Mouse (Mus musculus): ENCODE results near the gene Pax2.

Pax2 gene

DNA sequence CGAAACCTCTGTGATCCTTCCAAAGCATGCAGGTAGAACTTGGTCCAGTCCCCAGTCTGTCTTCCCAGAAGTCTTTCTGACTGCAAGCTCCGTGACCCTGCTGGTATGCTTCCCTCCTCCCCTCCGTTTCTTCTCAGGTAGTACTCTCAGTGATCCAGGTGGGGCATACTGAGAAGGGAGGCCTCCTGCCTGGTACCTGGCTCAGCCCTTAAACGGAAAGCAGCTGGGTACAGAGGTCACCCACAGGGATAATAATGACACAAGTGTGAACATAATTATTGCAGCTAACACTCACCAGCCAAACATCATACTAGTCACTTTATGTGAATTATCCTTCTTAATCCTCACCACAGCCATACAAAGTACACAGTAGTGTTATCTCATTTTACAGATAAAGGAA lies 28.5 kb downstream of the Pax2 start:
- DNase-seq (ENCODE audit: low read depth): no peak

DNA sequence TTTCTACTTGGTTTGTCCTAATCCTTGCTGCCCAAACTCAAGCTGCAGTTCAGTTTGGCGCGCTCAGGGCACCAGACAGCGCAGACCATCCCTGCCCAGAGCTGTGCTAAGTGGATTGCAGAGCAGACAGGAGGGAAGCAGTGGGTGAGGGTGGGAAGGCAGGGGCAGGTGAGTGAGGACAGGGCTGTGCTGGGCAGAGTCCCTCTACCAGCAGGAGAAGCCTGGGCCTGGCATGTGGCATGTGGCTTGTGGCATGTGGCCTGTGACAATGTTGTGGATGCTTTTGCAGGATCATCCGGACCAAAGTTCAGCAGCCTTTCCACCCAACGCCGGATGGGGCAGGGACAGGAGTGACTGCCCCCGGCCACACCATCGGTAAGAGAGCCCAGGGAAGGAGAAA lies 32.6 kb downstream of the Pax2 start:
- no peak for DNase-seq (ENCODE audit: low read depth)

DNA sequence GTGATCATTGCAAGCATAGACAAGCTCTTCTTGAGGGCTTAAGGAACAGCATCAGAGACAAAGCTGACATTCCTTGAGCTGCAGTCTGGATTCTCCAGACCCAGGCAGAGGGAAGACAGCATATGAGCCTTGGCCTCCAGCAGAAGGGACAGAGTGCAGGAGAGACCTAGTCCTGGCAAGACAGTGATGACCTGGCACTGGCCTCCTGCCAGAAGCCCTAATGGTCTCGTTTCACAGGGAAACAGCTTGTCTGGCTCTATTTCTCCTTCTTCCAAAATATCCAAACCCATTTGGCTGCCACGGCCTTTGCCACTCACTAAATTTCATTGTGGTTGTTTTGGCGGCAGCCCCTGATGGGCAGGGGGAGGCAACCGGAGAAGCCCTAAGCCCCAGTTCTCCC lies 36.1 kb downstream of the Pax2 start:
- DNase-seq (ENCODE audit: low read depth): no peak

DNA sequence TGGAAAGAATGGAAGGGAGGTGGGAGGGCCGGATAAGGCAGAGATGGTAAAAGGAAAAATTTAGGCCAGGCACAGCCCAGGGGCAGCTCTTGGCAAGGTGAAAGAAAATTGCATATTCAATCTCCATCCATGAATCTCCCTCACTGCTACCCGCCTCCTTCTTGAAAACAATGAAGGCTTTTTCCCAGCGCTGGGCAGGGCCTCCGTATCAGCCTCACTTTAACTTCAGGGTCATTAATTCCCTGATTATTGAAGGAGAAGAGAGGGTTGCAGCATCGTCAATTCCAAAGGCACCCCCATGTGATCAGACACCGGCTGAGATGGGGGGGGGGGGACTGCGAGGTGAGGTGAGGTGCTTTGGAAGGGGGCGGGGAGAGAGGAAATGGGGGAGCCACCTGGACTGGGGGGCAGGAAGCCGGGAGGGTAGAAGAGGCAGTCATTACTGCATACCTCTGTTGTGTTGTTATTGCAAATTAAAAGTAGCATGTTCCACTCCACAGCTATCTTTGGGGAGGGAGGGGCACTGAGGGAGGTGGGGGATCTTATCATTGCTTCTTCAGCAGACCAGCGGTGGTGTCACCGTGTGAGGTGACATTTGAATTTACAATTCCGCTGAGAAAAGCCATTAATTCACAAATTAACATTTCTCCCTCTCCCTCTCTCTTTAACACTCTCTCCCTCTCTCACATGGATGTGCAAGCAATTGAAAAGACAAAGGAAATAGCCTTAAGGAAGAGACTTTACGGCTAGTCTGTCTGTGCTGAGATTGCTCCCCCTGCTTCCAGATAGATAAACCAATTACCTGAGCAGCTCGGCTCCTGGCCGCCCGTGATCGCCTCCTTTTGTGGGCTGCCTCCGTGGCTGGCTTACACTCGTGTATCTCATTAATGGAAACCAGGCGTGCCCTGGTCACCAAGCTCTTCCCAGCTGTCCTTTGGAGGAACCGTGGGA lies 41.5 kb downstream of the Pax2 start:
- no peak for DNase-seq (ENCODE audit: low read depth)

DNA sequence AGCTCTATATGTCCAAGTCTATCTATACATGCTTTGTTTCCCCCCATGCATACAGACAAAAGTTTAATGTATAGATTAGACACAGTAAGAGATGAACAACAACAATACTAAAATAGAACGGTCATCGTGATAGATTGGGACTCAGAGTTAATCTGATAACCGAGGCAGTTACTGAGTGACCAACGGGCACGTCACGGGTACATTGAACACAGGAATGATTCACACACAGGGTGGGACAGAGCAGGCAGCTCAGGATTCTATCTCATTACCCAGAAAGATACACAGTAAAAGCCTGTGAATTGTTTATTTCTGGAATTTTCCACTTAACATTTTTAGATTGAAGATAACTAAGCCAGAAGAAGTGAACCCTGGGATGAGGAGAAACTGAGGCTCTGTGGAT lies 42.9 kb downstream of the Pax2 start:
- no peak for DNase-seq (ENCODE audit: low read depth)

DNA sequence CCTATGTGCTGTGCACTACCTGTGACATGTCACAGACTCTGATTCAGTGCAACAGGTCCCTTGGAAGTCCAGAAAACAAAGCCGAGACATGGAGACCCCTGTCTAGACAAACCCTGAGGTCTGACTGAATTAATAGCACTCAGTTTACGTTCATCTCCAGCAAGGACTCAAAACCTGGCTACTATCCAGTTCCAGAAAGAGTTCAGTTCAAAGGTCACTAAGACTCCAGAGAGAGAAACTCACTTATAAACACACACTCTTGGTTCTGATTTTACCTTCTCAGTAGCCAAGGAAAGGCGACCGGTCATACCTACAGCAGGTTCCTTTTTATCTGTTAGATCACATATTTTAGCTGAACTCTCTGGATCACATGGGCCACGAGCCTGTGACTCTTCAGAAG lies 43.3 kb downstream of the Pax2 start:
- no peak for DNase-seq (ENCODE audit: low read depth)

DNA sequence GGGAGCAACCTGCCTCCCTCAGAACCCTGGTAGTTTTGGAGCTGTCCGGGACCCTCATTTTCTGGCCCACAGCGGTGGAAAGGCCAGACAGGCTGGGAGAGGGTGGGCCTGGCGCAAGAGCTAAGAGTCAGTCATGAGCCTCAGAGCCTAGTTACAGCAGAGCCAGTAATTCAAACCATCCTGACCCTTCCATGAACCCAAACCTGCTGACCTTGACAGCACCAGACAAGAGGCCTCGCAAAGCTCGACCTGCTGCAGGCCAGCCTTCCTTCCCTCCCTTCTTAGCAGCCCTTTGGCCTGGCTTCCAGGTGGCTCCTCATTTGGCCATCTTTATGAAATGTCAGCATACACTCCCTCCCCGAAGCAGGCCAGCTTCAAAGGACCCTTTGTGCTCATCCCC lies 44.5 kb downstream of the Pax2 start:
- no peak for DNase-seq (ENCODE audit: low read depth)

DNA sequence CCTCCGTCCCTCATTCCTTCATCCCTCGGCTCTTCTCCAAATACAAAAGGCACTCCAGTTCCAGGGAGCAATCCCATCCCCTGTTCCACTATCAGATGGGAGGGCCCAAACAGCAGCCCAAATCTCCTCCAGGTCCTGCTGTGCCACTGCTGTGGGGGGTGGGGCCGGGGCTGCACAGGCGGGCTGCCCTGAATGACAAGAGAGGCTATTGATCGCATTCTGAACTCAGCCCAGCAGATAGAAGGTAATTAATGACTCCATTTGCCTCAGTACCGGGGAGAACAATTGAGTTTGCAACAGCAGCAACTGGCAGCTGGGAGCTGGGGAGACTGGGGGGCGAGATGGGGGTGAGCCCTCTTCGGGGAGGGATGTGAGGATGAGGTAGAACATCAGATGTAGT lies 52.9 kb downstream of the Pax2 start:
- DNase-seq (ENCODE audit: low read depth): no peak

DNA sequence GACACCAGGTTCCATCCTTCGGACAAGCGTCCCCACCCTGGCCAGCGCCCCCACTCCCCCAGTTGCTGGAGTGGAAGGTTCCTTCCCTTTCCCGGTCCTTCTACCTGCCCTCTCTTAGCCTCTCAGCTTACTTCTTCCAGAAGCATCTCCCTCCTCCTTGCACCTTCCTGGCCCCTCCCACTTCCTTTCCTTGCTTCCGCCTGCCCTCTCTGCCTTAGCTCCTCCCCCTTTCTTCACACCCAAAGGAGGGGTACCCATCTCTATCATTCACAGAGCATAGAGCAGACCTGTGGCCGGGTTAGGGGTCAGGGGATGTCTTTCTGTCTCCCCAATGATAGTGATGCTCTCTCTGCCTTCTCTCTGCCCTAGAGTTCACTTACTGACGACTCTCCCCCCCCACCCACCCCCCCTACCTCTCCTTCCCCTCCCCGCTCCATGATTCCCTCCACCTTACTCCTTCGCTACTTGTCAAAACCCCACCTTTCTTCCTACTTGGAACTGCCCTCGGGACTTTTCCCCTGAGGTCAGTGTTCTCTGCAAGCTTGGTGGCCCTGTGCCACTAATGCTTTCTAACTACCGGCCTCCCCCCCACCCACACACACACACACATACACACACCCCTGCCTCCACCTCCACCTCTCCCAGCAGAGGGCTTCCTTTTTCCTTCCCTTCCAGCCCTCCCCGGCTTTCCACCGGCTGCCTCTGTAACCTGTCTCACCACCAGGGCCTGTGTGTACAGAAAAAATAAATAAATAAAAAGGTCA lies 57.0 kb downstream of the Pax2 start:
- DNase-seq (ENCODE audit: low read depth): no peak

DNA sequence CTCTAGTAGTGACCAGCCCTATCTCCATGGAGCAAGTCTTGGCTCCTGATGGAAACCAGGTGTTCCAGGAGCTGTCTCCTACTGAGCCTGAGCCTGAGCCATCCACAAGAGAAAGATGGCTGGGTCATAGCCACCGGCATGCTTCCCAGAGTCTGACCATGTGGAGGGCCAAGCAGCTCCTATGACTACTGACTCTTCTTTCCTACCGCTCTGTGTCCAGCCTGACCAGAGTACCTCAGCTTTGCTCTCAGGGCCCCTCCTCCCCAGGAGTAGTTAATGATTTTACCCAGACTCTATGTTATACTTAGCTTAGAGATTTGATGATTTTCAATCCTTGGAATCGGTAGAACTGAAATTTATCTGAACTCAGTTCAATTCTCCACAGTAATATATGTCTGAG lies 59.3 kb downstream of the Pax2 start:
- no peak for DNase-seq (ENCODE audit: low read depth)

DNA sequence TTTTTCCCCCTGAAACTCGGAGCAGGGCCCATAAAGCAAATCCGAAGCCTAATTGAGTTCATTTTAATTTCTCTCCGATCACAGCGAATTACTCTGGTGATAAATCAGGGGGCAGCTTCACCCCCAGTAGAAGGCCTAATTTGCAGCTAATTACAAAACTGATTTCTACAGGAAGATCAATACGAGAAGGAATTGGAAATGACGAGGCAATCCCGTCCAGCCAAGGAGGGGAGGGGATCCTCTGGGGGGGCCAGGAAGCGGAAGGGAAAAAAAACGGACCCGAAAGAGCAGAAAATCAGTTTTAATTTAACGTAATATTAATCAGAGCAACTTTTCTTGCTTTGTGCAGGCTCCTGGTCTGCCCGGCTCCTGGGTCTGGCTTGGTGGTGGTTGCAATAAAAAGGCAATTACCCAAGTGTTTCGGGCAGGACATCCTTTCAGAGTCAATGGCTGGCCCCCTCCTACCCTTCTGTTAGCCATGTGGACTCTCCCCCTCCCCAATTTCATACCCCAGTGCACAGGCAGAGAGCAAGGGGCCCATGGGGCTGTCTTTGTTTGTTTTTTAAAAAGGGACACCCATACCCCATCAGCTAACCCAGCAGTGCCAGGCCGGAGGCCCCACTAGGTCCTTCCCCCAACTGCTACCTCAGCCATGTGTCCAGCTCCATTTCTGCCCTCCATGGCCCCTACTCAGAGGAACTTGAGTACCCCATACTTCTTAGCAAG lies 61.7 kb downstream of the Pax2 start:
- no peak for DNase-seq (ENCODE audit: low read depth)

DNA sequence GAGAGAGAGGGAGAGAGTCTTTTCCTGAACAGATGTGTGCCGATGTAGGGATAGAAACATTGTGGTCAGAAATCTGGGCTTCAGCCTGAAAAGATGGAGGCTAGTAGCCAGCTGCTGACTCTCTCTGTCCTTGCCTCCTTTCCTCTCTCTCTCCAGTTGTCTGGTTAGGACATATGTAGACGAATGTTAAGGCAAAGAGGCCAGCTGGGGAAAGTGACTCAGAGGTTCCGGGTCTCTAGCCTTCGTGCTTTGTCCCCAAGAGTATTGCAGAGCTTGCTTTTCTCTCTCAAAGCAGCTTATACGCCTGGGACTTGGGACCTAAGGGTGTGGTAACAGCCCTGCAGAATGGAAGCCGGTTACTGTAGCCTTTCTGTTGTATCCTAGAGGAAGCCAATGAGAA lies 62.8 kb downstream of the Pax2 start:
- DNase-seq (ENCODE audit: low read depth): no peak

DNA sequence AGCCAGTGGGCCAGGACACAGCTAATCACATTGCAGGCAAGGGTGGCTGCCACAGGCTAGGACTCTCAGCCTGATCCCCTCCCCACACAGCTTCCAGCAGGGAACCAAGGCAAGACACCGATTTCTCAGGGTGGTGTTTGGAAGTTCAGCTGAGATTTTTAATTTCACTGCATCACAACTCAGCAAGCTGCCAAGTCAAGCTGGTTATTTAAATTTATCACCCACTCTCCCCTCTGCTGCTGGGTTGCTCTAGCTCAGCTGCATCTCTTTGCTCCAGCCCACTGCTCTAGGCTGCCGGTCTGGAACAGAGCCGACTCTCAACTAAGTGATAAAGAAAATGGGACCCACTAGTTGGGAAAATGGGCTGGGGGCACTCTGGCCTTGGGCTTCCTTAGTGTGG lies 65.7 kb downstream of the Pax2 start:
- no peak for DNase-seq (ENCODE audit: low read depth)

DNA sequence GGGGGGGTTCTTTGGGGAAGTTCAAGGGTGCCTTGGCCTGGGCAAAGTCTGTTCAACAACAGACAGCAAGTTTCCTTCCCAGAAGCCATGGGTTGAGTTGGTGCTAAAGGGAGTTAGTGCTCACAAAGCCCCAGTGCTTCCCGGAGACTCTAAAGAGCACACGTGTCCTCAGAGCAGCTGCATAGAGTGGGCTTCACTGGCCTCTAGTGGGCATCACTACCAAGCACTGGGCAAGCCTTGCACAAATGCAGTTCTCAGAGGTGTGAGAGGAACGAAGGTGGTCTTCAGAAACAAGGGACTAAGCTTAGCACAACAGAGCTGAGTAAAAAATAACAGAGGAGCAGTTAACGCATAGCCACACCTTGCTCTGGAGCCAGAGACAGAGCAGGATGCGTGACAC lies 66.5 kb downstream of the Pax2 start:
- no peak for DNase-seq (ENCODE audit: low read depth)

DNA sequence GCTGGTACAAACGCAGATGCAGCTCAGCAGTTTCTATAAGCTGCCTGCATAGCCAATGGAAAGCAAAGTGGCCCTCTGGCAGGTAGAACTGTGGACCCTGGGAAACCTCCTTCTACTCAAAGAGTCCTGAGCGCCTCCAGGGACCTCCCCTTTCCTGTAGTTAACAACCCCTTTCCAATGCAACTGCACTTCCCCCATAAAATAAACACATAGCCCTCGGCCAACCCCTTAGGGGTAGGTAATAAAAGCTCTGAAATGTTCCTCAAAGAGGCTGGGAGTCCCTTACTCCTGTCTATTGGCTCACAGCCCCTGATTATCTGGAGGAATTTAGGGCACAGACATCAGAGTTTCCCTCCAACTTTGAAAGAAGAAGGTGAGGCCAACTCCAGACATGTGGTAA lies 67.8 kb downstream of the Pax2 start:
- no peak for DNase-seq (ENCODE audit: low read depth)

DNA sequence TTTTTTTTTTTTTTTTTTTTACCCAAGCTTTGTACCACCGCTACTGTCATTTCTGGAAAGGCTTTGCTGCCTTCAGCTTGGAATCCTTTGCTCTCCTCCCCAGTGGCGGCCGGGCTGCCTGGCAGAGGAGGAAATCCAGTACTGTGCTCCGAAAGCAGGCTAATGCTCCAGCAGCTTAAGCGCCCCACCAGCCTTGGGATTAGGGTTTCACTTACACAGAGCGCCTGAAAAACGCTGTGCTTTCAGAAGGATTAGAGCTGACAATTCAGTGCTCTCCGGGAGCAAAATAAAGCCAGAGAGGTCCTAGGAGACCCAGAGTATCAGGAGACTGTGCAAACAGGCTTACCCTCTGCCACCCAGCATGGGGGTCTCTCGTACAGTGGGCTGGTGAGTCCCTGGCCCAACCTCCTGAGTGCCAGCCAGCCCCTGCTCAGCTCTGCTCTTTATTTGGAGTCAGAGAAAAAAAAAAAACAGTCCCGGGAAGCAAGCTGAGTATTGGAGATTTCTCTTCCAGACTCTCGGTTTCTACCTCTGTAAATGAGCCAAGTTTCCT lies 69.4 kb downstream of the Pax2 start:
- DNase-seq (ENCODE audit: low read depth): no peak

DNA sequence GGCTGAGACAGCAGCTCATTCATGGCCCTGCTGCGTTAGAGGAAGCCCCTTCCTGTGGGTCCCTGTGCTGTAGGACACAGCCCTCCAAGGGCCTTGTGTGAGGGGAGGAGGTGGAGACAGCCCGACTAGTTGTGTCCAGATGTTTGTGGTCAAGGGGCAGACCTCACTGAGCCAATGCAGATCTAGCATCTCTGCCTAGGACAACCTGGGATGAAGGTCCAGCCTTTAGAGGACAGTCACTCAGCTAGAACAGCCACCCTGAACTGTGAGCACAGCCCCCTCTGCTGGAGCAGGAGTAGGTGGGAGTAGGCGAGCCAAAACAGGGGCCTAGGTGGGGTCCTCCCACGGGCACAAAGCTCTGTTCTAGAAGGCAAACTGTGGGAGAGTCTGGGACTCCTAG lies 70.0 kb downstream of the Pax2 start:
- no peak for DNase-seq (ENCODE audit: low read depth)

DNA sequence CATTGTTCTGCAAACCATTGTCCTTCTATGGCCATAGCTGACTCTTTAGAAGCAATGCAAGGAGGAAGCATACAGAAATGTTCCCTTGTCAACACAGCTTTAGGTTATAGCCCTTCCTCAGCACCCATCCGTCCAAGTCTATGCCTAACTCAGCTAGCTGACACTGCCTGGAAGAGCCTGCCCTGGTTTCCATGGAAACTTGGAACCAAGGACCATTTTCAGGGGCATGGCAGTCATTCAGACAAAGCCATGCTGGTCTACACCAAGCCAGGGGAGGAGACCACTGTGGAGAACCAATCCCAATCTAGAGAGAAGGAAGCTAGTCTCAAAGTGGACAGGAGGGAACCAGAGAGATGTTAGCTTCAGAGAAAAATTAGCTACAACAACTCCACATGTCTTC lies 77.5 kb downstream of the Pax2 start:
- no peak for DNase-seq (ENCODE audit: low read depth)

DNA sequence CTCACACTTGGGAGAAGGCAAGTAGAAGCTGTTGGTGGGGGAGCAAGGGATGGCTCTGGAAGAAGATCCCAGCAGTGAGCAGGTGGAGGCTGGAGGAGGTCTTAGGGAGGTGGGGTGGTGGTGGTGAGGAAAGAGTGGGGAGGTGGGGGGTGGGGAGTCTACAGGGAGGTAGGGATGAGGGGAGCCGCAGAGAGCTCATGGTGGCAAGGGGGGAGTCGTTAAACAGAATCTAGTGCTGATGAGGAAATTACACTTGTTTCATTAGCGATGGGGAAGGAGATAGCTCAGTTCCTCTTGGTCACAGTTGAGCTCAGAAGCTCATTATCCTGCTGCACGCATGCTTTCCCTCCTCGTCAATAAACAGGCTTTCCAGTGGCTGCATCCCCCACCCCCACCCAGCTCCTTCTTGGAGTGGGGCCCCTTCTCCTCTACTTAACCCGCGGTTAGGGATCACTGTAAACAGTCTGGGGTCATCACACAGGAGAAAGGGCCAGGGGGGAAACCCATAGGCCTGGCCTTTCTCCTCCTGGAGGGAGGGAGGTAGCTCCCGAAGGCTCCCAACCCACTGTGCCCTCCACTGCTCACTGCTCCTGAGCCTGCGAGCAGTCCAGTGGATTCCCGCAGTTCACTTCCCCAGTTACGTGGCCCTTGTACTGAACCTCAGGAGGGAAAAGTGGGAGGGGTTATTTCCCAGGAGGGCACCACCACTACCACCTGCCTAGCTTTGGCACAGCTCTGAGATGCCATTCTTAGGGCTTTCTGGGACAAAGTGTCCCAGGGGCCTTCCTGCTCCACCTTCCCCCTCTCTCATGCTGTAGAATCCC lies 78.6 kb downstream of the Pax2 start:
- no peak for DNase-seq (ENCODE audit: low read depth)

DNA sequence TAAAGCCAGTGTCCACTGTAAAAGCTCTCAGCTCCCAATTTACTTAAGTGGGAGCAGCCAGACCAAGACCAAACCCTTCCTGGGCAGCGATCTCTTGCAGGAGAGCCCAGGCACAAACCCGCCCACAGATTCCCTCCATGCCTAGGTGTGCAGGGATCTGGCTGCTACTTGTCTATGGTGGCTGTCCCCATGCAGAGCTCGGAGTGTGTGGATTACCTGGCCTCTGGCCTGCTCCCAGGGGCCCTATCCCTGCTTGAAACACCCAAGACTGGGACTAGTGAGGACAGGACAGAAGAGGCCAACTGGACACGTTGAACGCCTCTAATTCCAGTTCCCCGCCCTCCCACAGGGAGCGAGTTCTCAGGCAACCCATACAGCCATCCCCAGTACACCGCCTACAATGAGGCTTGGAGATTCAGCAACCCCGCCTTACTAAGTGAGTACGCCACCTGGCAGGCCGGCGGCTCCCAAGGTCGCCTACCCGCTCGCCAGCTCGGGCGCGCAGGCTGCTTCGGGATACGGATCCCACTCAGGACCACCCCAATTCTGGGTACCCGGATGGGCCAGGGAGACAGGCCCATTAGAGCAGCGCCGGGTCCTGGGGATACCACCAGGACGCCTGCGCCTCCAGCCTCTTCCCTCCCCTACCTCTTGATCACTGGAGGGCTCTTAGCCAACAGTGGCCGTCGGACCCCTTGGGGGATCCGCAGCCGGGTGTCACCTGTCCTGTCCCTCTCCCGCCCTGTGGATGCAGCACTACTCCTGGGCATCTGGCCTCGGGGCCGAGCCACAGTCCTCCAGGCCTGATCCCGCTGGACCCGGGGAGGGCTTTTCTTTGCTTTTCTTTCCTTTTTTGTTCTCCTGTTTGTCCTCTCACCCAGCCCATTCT lies 79.4 kb downstream of the Pax2 start:
- DNase-seq (ENCODE audit: low read depth): no peak

All from c-Kit-positive CD71-negative TER-119-negative erythroid progenitor cells, embryonic 14.5 days (primary cell).